Mouse (Mus musculus): ENCODE results near the gene Luc7l2.

Luc7l2 gene

GRCm38 (mm10) chr6:38650263-38650937 lies 99.3 kb downstream of the Luc7l2 start:
- DNase-seq (ENCODE audit: low spot score in 2 of 2), result peak; percentile 55 to 79
